Mouse (Mus musculus): ENCODE measurements around the gene Naif1.

DNA sequence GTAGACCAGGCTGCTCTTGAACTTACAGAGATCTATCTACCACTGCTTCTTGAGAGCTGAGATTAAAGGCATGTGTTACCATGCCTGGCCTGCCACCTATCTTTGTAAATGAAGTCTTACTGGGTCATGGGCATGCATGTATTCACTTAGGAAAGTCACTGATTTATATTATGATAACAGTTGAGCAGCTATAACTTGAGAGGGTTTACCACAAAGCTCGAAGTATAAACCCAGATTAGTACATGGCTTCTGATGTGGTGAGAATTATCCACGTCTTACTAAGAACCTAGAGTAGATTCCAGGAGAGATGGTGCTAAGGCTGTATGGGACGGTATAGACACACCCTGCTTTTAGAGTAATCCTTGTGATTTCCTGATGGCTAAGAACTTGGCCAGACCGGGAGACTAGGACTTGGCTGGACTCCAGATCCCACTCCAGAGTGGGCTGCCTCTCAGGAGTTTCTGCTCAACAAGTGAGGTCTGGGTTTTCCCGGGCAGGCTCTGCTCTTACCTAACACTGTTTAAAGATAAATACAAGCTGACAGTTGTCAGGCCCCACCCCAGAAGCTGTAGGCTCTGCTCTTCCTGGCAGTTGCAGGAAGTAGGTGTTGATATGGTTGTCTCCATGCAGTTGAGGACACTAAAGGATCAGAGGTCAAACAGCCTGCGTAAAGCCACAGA is 14.1 kb downstream of the Naif1 start:
- no peak for TF ChIP-seq GATA1 (IDR thresholded peaks at IDR 0.05; ENCODE audit: low read length)
- TF ChIP-seq TAL1 (IDR thresholded peaks at IDR 0.05; ENCODE audit: low read length): no peak
